Mouse (Mus musculus) neural tube, embryonic 13.5 days (tissue): ENCODE results near the gene Man2c1. TPM values are rescaled to one million over a fixed set of nuclear protein-coding genes. Genes with fewer than 3 reads are reported as not detected.

Experiments used
- ATAC-seq: fragments of 200-750 bp; cut with Nextera tagmentation; 2 replicates; pipeline ENCODE4 v1.8.0; 2017; ENCODE audit warnings: low read depth, mild to moderate bottlenecking, moderate TSS enrichment, moderate library complexity
- H3K27ac ChIP-seq: fragments of 300-500 bp; sonication (generic); replicated peaks from 2 replicates; pipeline ENCODE4 v1.5.1; 2015; ENCODE audit warnings: moderate library complexity, mild to moderate bottlenecking, inconsistent platforms
- H3K27me3 ChIP-seq: fragments of 300-500 bp; sonication (generic); 2 replicates; pipeline ENCODE4 v1.6.1; 2015; ENCODE audit warnings: mild to moderate bottlenecking, inconsistent platforms
- H3K36me3 ChIP-seq: fragments of 300-500 bp; sonication (generic); 2 replicates; pipeline ENCODE4 v1.6.1; 2015; ENCODE audit warnings: mild to moderate bottlenecking, inconsistent platforms
- H3K4me1 ChIP-seq: fragments of 300-500 bp; sonication (generic); replicated peaks from 2 replicates; pipeline ENCODE4 v1.6.1; 2015; ENCODE audit warnings: inconsistent platforms
- H3K4me2 ChIP-seq: fragments of 300-500 bp; sonication (generic); 2 replicates; pipeline ENCODE4 v1.6.1; 2015; ENCODE audit warnings: inconsistent platforms, mild to moderate bottlenecking, moderate library complexity
- H3K4me3 ChIP-seq: fragments of 300-500 bp; sonication (generic); 2 replicates; pipeline ENCODE4 v1.5.1; 2015; ENCODE audit warnings: mild to moderate bottlenecking, inconsistent platforms
- H3K9ac ChIP-seq: fragments of 300-500 bp; sonication (generic); 2 replicates; pipeline ENCODE4 v1.6.1; 2015; ENCODE audit warnings: moderate library complexity, mild to moderate bottlenecking, inconsistent platforms
- H3K9me3 ChIP-seq: fragments of 300-500 bp; sonication (generic); 2 replicates; pipeline ENCODE4 v1.6.1; 2016; ENCODE audit warnings: inconsistent platforms
- whole genome bisulfite sequencing: fragments of 180-500 bp; shearing (Covaris S2); methylation state at CpG from one replicate; pipeline ENCODE4 v1.1.7; 2015; 5-methylcytosine and 5-hydroxymethylcytosine counted together
- polyA plus RNA-seq: library from polyadenylated mRNA; unstranded; fragments of >200 nt; fragmentation: Nextera tagmentation; extraction: Ambion mirVana; gene quantifications from 2 replicates; pipeline ENCODE4 v1.2.1, GENCODE M21; 2015

The Man2c1 gene
- polyA plus RNA-seq, 1 experiment from 2014 or later: 77.2 TPM

DNA sequence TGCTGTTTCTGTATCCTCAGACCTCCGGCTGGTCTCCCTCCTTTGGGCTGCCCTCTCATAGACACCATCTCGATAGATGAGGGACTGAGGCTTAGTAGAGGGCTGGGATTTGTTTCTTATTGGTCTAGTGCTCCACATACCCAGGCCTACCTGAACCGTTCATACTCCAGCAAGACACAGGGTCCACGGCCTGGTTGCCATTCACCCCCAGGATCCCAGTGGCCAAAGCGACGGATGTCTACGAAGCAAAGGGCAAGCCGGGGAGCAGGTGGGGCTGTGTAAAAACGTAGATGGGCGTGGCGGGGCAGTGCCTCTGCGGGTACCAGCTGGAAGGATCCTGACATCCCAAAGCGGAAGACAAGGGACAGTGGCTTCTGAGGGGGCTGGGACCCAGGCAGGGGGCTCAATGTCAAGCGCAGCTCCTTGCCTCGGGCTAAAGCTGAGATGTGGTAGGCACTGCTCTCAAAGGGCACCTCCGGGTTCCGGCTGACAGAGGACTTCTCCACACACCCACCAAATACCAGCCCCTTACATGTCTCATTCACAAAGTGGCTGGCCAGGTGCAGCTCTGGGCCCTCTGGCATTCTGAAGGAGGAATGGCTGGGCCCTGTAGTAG is 16.1 kb downstream of the Man2c1 start:
- peak overlapping the region; percentile 59; the same call in 1 of the 2 replicates for H3K4me3 ChIP-seq
- H3K4me1 ChIP-seq: peaks cover 23% of the 10 kb centered on the region
- H3K36me3 ChIP-seq: peaks cover 33% of the 10 kb centered on the region
- no peaks in the 10 kb centered on the region for H3K27me3 ChIP-seq
- H3K4me2 ChIP-seq: peak overlapping the region; percentile 85
- peak overlapping the region; percentile 84 for H3K9ac ChIP-seq
- H3K27ac ChIP-seq: no peak overlapping the region
- WGBS: 82% methylated on average over 17 of the region's 17 CpGs
- no peak for ATAC-seq
- no peaks in the 10 kb centered on the region for H3K9me3 ChIP-seq

DNA sequence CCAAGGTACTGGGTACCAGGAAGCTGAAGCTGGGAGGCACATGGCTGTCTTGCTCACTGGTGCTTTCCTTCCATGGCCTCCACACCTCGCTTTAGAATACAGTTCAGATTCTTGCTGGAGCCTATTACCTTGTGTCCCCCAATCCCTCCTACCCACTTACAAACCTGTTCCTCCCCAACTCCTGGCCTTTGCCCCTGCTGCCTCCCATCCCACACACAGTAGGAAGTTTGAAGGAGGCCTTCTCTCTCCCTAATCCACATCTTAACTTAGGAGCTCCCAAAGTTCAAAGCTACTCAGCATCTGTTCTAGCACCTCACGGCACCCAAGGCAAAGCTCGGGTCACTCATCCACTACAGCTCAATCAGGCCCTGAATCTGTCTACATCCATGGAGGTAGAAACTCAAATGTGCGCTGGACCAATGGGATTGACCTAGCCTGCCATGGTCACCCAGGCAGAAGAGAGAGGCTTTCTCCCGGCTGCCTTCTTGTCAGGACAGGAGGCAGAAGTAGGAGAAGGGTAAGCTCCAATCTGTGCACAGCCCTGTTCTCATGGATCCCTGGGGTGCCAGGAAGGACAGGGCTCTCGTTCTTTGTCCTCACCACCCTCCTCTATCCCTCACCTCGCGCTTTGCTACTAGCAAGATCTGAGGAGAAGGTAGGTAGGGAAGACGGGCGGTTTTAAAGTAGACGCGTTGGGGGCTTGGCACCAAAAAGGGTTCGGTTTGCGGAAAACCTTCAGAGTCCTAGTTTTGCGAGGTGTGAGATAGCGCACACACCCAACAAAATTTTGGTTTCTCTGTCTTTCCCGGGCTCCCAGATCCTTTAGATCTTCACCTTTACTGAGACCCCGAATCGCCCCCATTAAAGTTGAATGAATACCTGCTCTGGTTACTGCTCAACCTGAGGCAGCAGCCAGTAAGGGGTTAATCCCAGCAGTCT is 17.0 kb downstream of the Man2c1 start:
- Histone ChIP-seq H3K4me1 (peaks cover 23% of the 10 kb centered on the region), H3K27me3 (no peaks in the 10 kb centered on the region), H3K36me3 (peaks cover 24% of the 10 kb centered on the region), H3K9me3 (no peaks in the 10 kb centered on the region), H3K9ac (peak overlapping the region; percentile 84), H3K4me2 (peak overlapping the region; percentile 85), H3K27ac (peak overlapping the region; percentile 92), H3K4me3 (peak overlapping the region; percentile 59)
- peak; percentile 70 for ATAC-seq
- WGBS: 10% methylated on average over 19 of the region's 19 CpGs

DNA sequence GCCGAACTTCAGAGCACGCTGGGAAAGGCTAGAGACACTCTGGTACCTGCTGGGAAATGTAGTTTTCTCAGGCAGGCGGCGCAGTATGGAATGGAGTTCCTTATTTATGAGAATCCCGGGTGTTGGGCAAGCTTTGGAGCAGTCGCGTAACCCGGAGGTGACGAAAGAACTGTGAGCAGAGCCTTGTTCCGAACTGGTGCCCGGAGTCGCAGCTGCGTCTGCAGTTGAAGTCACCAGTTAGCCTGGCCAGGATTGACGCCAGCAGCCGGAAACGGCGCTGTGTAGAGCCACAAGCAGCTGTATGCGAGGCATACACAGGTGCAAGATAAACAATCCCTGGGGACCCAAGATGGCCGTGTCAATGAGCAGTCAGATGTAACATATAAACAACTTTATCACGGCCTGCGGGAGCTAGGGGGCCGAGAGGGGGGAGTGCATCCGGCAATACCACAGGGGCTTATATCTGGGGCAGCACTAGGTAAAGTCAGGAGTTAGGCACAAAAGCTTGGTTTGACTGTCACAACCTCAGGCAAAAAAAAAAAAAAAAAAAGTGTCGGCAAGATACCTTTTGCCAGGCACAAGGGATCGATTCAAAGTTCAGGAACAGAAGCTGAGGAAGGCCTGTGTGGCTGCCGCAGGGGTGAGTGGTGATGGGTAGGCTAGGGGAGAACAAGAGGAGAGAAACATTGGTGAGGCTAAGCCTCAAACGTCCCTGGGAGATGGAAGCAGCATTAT is 17.8 kb downstream of the Man2c1 start, which contains the start of gene Neil1:
Neil1 (minus strand) TSS at position 162 of the 735 bp plus-strand sequence.
- Histone ChIP-seq H3K4me2 (peak within 1 kb of the TSS; percentile 85), H3K27ac (peak within 1 kb of the TSS; percentile 92), H3K9ac (peak within 1 kb of the TSS; percentile 84), H3K36me3 (peaks cover 16% of the 10 kb centered on the region), H3K27me3 (no peaks in the 10 kb centered on the region), H3K4me1 (peaks cover 23% of the 10 kb centered on the region), H3K9me3 (no peaks in the 10 kb centered on the region), H3K4me3 (peak within 1 kb of the TSS; percentile 59)
- peak; percentile 94 for ATAC-seq
- under 1% methylated on average over 27 of the region's 27 CpGs for WGBS

DNA sequence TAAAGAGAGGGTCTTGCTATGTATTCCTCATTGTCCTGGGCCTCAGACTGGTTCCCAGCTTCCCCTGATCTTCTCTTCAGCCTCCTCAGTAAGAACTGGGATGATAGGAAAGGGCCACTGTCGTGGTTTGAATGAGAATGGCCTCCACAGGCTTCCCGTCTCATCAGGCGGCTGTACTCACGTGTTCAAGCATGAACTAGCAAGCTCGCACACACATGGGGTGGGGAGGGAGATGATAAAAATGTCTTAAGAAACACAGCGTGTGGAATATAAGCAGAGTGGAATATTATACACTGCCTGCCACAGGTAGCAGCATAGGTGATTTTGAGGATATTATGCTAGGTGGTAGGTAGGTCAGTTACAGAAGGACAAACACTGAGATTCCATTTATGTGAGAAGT is 18.5 kb downstream of the Man2c1 start:
- Histone ChIP-seq H3K27me3 (no peaks in the 10 kb centered on the region), H3K4me3 (peak overlapping the region; percentile 59), H3K27ac (peak overlapping the region; percentile 92), H3K4me2 (peak overlapping the region; percentile 85), H3K4me1 (peaks cover 23% of the 10 kb centered on the region), H3K9me3 (no peaks in the 10 kb centered on the region), H3K9ac (peak overlapping the region; percentile 84), H3K36me3 (peaks cover 10% of the 10 kb centered on the region)
- WGBS: 72% methylated on average over 6 of the region's 6 CpGs
- ATAC-seq: no peak

DNA sequence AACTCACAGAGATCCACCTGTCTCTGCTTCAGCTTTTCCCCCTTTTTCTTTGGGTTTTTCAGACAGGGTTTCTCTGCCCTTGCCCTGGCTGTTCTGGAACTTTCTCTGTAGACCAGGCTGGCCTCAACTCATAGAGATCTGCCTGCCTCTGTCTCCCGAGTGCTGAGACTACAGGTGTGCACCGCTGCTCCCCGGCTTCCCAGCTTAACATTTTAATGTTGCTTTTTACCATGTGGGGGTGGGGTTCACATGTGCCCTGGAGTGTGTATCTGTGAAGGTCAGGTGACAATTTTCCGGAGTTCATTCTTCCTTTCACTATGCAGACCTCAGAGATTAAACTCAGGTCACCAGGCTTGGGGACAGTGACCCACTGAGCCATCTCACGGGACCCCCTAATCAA is 19.7 kb downstream of the Man2c1 start:
- H3K36me3 ChIP-seq: peaks cover 4% of the 10 kb centered on the region
- no peaks in the 10 kb centered on the region for H3K9me3 ChIP-seq
- no peaks in the 10 kb centered on the region for H3K27me3 ChIP-seq
- no peak overlapping the region for H3K9ac ChIP-seq
- no peak overlapping the region for H3K27ac ChIP-seq
- H3K4me3 ChIP-seq: no peak overlapping the region
- peaks cover 23% of the 10 kb centered on the region for H3K4me1 ChIP-seq
- WGBS: 88% methylated on average over 5 of the region's 5 CpGs
- no peak for ATAC-seq
- no peak overlapping the region for H3K4me2 ChIP-seq

DNA sequence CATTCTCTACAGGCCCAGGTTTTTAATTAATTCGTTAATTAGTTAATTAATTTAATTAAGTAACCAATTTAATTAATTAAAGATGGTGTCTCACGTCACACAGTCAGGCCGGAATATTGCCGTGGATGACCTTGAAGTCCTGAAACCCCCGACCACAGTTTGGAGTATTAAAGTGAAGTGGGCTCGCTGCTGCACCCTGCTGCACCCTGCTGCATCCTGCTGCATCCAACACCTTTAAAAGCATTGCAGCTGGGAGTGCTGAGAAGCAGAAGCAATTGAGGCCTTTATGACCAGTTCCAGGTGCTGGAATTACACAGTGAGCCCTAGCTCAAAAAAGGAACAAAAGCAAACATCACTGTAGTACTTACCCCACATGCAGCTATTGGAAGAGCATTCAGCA is 21.8 kb downstream of the Man2c1 start:
- no peak overlapping the region for H3K27ac ChIP-seq
- no peaks in the 10 kb centered on the region for H3K9me3 ChIP-seq
- peaks cover 11% of the 10 kb centered on the region for H3K36me3 ChIP-seq
- peaks cover 28% of the 10 kb centered on the region for H3K4me1 ChIP-seq
- no peak for ATAC-seq
- H3K27me3 ChIP-seq: no peaks in the 10 kb centered on the region
- 0 out of 2 replicates have a peak overlapping the region, but pooled peaks have one; percentile 17 for H3K9ac ChIP-seq
- 39% methylated on average over 6 of the region's 6 CpGs for WGBS
- no peak overlapping the region for H3K4me3 ChIP-seq
- H3K4me2 ChIP-seq: no peak overlapping the region

DNA sequence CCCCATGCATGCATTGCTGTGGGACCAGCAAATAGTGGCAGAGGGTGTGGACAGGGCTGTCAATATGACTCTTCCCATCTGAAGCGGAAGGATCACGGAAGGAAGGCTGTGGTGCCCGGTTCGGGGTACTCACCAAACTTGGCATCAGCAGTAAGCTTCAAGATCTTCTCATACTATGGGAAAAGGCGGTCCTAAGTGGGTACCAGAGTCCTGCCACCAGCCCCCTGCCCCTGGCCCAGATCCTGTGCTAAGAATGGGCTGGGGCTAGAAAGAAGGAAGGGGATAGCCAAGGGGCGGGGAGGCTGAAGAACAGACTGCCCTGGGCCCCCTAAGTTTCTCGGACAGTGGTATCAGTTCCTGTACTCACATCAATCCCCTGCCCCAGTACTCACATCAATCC is 25.9 kb downstream of the Man2c1 start:
- no peak overlapping the region for H3K9ac ChIP-seq
- H3K9me3 ChIP-seq: no peaks in the 10 kb centered on the region
- no peak overlapping the region for H3K4me3 ChIP-seq
- peaks cover 11% of the 10 kb centered on the region for H3K36me3 ChIP-seq
- H3K4me1 ChIP-seq: peaks cover 27% of the 10 kb centered on the region
- WGBS: 94% methylated on average over 7 of the region's 7 CpGs
- no peak overlapping the region for H3K4me2 ChIP-seq
- peaks cover 6% of the 10 kb centered on the region; the same call in 1 of the 2 replicates for H3K27me3 ChIP-seq
- ATAC-seq: no peak
- no peak overlapping the region for H3K27ac ChIP-seq

DNA sequence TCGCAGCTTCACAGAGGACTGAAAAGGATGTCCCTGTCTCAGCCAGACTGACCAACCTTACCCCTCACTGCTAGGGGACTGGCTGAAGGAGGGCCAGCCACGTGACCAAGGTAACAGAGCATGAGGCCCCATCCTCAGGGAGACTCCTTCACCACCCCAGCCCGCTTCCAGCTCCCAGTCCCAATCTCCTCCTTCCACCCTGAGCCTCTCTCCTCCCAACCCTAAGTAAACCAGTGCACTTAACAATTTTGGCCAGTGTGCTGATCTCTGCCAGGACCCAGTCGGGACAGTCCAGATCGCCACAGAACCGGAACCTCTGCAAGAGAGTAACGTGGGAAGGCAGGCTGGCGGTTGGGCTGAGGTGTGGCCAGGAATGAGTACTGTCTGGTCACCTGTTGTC is 26.3 kb downstream of the Man2c1 start:
- no peak for ATAC-seq
- H3K4me2 ChIP-seq: peak overlapping the region; percentile 95

DNA sequence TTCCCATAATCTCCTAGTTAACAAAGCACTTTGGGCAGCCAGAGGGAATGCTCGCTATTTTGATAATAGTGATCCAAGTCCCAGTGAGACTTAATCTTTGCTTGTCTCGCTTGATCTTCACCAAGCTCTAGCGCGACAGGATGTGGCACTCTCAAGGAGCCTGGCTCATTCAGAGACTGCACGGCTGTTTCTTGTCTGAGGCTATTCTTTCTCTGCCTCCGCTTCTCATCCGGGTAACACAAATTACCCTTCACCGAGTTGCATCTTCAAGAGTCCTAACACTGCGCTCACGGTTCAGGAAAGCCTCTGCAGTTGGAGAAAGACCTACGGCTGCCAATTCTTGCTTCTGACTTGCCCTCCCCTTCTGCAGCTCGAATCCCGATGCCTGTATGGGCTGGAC is 27.0 kb downstream of the Man2c1 start:
- peaks cover 6% of the 10 kb centered on the region; the same call in 1 of the 2 replicates for H3K27me3 ChIP-seq
- H3K4me1 ChIP-seq: peaks cover 27% of the 10 kb centered on the region
- H3K4me2 ChIP-seq: peak overlapping the region; percentile 95
- H3K27ac ChIP-seq: peak overlapping the region; percentile 69; the same call in 1 of the 2 replicates
- no peaks in the 10 kb centered on the region for H3K9me3 ChIP-seq
- peak overlapping the region; percentile 89 for H3K9ac ChIP-seq
- H3K36me3 ChIP-seq: peaks cover 11% of the 10 kb centered on the region
- no peak; the same call in 1 of the 2 replicates for ATAC-seq
- WGBS: 31% methylated on average over 13 of the region's 13 CpGs
- H3K4me3 ChIP-seq: peak overlapping the region; percentile 94

More for the DNA sequence above, 26.3 kb downstream of the Man2c1 start:
- 87% methylated on average over 8 of the region's 8 CpGs for WGBS
- peaks cover 6% of the 10 kb centered on the region; the same call in 1 of the 2 replicates for H3K27me3 ChIP-seq
- peaks cover 11% of the 10 kb centered on the region for H3K36me3 ChIP-seq
- peak overlapping the region; percentile 94; the same call in 1 of the 2 replicates for H3K4me3 ChIP-seq
- H3K9me3 ChIP-seq: no peaks in the 10 kb centered on the region
- peaks cover 27% of the 10 kb centered on the region for H3K4me1 ChIP-seq
- no peak overlapping the region for H3K27ac ChIP-seq
- H3K9ac ChIP-seq: no peak overlapping the region

DNA sequence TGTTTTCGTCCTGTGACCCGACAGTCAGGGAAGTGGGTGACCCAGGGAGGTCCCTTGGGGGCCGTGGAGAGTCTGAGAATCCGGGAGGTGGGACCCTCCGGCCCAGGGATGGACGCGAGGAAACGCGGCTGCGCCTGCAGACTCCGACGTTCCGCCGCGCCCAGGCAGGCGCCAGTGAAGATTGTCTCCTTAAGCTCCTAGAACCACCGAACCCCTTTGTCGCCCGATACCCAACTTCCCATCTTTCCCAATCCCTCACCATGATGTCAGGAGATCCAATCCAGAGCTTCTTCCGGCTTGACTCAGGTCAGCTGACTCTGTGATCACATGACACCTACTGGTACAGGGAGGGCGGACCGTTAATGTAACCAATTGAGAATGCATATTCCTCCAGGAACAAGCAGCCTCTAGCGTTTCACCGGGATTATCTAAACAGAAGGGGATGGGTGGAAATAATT is 27.6 kb downstream of the Man2c1 start, which contains the start of gene Commd4:
Commd4 (minus strand) TSS at position 319 of the 458 bp plus-strand sequence.
- Histone ChIP-seq H3K9me3 (no peaks in the 10 kb centered on the region), H3K4me1 (peaks cover 27% of the 10 kb centered on the region), H3K4me3 (peak within 1 kb of the TSS; percentile 94), H3K4me2 (peak within 1 kb of the TSS; percentile 95), H3K9ac (peak within 1 kb of the TSS; percentile 89), H3K27ac (peak within 1 kb of the TSS; percentile 69), H3K27me3 (peaks cover 6% of the 10 kb centered on the region; the same call in 1 of the 2 replicates), H3K36me3 (peaks cover 11% of the 10 kb centered on the region)
- under 1% methylated on average over 24 of the region's 24 CpGs for WGBS
- ATAC-seq: peak; percentile 91

DNA sequence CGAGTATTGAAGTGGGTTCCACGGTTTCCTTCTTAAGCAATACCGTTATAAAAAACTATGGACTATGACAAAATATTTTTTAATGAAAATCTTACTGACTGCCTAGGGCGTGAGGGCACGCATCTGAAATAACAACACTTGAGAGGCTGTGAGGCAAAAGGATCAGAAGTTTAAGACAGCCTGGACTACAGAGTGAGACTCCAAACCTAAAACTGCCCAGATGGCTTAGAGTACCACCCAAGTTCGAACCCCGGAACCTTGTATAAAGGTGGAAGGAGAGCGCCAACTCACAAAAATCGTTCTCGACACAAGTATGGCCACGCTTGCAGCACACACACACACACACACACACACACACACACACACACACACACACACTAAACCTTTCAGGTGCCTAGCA is 28.0 kb downstream of the Man2c1 start:
- peaks cover 11% of the 10 kb centered on the region for H3K36me3 ChIP-seq
- no peaks in the 10 kb centered on the region for H3K9me3 ChIP-seq
- peaks cover 6% of the 10 kb centered on the region; the same call in 1 of the 2 replicates for H3K27me3 ChIP-seq
- WGBS: 38% methylated on average over 11 of the region's 11 CpGs
- H3K4me3 ChIP-seq: peak overlapping the region; percentile 94
- peak overlapping the region; percentile 46 for H3K27ac ChIP-seq
- H3K9ac ChIP-seq: peak overlapping the region; percentile 89
- peak; percentile 19; the same call in 1 of the 2 replicates for ATAC-seq
- peaks cover 27% of the 10 kb centered on the region for H3K4me1 ChIP-seq
- H3K4me2 ChIP-seq: peak overlapping the region; percentile 95
